Mouse (Mus musculus) splenic B cell, adult 2 months (primary cell): ENCODE measurements around the gene Il15.

Source experiments
- DNase-seq: peaks from one replicate; pipeline ENCODE4 v3.0.0-alpha.2; 2011; ENCODE audit warnings: low read depth, low spot score
- H3K27me3 ChIP-seq: 2 replicates; pipeline ENCODE4 v1.6.1; 2012; ENCODE audit warnings: mild to moderate bottlenecking, low read length, moderate library complexity, mixed read lengths; ENCODE audit not compliant: control insufficient read depth, poor library complexity, insufficient read depth, severe bottlenecking
- H3K36me3 ChIP-seq: 2 replicates; pipeline ENCODE4 v1.6.1; 2012; ENCODE audit warnings: mild to moderate bottlenecking, low read length, moderate library complexity, mixed read lengths; ENCODE audit not compliant: control insufficient read depth, poor library complexity, insufficient read depth, severe bottlenecking

Il15 gene

GRCm38 (mm10) chr8:82325586-82325985 is 77.4 kb downstream of the Il15 start:
- H3K27me3 ChIP-seq, result no peaks in the 10 kb centered on the region
- H3K36me3 ChIP-seq, result no peaks in the 10 kb centered on the region
- no peak for DNase-seq

DNA sequence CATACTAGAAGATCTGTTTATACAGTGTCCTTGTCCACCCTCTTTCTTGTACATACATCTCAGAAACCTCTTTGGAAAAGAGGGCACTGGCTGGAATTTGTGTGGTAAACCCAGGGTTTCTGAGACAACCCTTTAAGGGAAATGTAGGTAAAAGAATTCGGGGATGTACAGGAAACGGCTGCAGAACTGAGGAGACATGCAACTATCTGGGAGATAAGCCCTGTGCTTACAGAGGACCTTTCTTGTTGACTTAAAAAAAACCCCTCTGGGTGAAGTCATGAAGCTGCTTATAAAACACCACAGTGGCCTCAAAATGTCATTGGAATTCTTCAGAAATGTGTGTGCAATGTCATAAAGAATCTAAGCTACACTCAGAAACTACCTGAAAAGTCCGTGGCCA is 85.6 kb downstream of the Il15 start:
- H3K36me3 ChIP-seq, result no peaks in the 10 kb centered on the region
- no peak for DNase-seq
- H3K27me3 ChIP-seq, result no peaks in the 10 kb centered on the region

- no peak for DNase-seq
- Histone ChIP-seq H3K36me3 (no peaks in the 10 kb centered on the region), H3K27me3 (no peaks in the 10 kb centered on the region)
Observed at GRCm38 (mm10) chr8:82306424-82306823, 96.6 kb downstream of the Il15 start.

DNA sequence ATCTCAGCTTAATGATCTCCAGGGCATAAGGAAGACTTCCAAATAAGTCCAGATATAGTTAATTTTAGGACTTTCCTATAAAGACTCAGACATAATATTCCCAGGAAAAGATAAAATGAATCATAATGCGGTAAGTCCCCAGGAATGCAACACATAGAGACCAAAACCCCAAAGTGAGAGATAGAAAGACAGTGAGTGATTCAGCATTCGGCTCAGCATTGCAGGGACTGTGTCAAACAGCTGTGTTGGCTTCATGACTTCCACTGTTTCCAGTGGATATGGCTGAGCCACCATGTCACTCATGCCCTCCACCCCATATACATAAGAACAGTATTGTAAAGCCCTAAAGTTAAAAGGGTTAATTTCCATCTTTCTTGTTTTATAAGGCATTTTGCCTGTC is 106.8 kb downstream of the Il15 start:
- Histone ChIP-seq H3K27me3 (no peaks in the 10 kb centered on the region), H3K36me3 (no peaks in the 10 kb centered on the region)
- DNase-seq, result no peak

DNA sequence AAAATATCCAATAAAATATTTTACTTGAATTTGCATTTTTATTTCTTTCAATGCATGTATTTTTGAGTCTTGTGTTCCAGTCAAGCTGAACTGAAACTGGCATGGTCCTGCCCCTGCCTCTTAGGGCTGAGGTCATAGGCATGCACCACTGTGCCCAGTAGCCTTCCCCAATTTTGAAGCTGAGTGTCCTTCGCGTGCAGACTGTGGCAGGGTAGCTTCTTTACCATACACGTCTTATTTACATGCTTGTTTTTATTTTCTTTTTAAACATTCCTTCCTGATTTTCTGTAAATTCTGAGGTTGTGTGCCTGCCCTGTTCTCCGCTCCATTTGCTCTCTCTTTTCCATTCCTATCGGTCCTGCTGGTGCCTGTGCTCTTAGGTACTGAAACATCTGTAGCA is 111.4 kb downstream of the Il15 start:
- DNase-seq, result no peak
- H3K27me3 ChIP-seq, result no peaks in the 10 kb centered on the region
- H3K36me3 ChIP-seq, result no peaks in the 10 kb centered on the region

GRCm38 (mm10) chr8:82285866-82286265 is 117.2 kb downstream of the Il15 start:
- no peaks in the 10 kb centered on the region for H3K36me3 ChIP-seq
- DNase-seq, result no peak
- H3K27me3 ChIP-seq, result no peaks in the 10 kb centered on the region

GRCm38 (mm10) chr8:82281995-82282394 is 121.0 kb downstream of the Il15 start:
- H3K27me3 ChIP-seq, result no peaks in the 10 kb centered on the region
- H3K36me3 ChIP-seq, result no peaks in the 10 kb centered on the region
- DNase-seq, result no peak
